Mouse (Mus musculus) adrenal gland, postnatal 25 days (tissue): ENCODE data around the gene Zkscan17. TPM values are rescaled to one million over a fixed set of nuclear protein-coding genes. Genes with fewer than 3 reads are reported as not detected.
"Not testable (repeated sequence)": the region's sequence is repeated elsewhere in the genome, so short reads cannot be mapped to it uniquely, and the experiment has no call there.

Source experiments
- DNase-seq: peaks from one replicate; pipeline ENCODE4 v3.0.0; 2021; ENCODE audit warnings: mixed read lengths
- long read RNA-seq: library from polyadenylated mRNA; stranded (forward); transcript quantifications from one replicate; pipeline ENCODE4 v2.0.0, GENCODE M21; 2021
- total RNA-seq: library from RNA; stranded (reverse); gene quantifications from 2 replicates; pipeline ENCODE4 v1.2.3, GENCODE M21; 2021

Zkscan17 gene
- total RNA-seq = 18.8 and 23.9 TPM in 2 replicates
- long read RNA-seq, partial matches to known transcripts = 1 of 15 reads
- long read RNA-seq, other reads (novel, unspliced or antisense) = 14 of 15 reads

DNA sequence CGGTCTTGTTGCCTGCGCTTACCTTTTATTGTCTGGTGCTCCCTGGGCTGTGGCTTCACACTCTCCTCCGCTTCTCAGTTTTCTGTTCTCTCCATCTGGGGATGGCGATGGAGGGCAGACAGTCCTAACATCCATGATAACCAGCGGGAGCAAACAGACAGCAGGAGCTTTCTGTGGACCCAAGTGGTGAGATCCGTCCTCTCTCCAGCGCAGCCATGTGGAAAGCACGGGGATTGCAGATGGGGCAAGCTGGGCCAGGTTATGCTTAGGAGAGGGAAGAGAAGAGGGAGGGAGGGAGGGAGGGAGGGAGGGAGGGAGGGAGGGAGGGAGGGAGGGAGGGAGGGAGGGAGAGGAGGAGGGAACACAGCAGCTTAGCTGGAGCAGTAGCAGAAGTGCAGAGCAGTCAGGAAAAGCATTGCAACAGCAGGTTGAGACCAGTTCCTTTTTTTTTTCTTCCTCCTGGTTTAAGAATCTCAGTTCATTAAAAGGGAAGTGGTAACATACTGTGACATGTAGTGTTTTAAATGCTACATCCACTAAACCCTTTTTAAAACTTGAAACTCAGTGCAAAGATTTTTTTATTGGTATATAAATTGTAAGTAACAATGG, at the start of gene Zkscan17:
Zkscan17 (minus strand) TSS at position 280 of the 609 bp plus-strand sequence.
- DNase-seq = peak; percentile 24

DNA sequence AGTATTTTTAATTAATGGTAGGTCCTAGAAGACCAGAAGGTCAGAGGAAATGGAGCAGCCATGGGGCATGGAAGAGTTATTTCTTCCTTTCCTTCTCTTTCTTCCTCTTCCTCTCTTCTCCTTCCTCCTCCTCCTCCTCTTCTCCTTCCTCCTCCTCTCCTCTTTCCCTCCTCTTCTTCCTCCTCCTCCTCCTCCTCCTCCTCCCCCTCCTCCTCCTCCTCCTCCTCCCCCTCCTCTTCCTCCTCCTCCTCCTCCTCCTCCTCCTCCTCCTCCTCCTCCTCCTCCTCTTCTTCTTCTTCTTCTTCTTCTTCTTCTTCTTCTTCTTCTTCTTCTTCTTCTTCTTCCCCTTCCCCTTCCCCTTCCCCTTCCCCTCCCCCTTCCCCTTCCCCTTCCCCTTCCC, 49.6 kb upstream of the Zkscan17 start, which contains the start of gene Olfr222:
Olfr222 (minus strand) TSS at position 101 of the 400 bp plus-strand sequence.
- DNase-seq = not testable (repeated sequence)

DNA sequence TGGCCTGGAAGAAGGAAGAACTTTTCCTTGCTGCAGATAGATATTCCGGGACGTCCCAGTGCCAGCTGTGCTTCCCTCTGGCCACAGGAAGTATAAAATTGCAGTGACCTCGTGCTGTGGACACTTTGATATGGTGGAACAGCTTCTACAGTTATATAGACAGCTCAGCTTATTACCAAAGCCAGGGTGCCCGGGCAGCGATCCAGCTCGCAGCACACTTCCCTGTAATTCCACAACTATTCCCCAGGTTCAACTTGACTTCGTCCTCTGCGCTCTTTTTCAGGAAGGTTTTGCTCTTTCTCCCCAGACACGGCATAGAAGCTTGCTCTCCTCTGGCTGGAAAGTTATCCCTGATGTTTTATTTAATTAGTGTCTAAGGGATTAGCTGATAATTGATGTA, 49.2 kb upstream of the Zkscan17 start:
- peak; percentile 14 for DNase-seq

DNA sequence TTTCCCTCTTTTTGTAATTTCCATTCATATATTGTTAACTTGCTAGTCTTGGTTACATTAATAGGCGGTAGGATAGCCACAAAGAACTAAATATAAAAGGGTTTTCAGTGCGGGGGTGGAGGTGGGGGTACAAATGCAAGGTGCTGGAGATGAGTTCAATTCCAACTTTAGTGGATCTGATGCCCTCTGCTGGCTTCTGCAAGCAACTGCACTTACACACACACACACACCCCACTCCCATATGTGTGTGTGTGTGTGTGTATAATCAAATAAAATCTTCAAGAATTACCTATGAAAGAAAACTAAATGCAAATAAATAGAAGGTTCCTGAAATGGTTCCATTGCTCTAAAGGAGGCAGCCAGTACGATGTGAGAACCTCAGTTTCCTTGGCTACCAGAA, 42.8 kb upstream of the Zkscan17 start:
- no peak for DNase-seq

DNA sequence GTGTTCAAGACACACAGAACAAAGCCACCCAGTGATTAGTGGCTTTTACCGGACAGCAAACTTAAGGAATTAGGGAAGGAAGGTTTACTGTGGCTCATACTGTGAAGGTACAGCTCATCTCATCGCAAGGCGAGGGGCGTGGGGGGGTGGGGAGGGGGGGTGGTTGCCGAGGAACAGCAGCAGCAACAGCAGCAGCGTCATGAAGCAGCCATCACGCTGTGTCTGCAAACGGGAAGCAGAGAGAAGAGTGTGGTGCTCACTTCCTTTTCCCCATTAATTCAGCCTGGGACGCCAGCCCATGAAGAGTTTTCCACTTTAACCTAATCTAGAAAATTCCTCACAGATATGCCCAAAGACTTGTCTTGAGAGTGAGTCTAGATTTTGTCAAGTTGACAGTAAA, 36.3 kb upstream of the Zkscan17 start:
- no peak for DNase-seq

DNA sequence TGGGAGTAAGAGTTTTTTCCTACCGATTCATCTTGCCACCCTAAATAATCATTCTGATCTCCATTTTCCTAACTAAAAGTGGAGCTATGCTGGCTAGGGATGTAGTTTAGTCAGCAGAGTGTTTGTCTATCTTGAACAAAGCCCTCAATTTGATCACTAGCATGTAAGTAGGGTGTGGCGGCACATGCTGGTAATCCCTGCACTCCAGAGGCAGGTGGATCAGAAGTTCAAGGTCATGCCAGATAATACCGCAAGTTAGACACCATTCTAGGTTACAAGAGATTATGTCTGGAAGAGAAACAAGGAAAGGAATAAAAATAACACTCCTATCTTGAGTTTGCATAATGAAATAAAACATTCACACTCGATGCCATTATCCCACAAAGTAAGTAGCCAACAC, 35.8 kb upstream of the Zkscan17 start:
- DNase-seq = no peak

DNA sequence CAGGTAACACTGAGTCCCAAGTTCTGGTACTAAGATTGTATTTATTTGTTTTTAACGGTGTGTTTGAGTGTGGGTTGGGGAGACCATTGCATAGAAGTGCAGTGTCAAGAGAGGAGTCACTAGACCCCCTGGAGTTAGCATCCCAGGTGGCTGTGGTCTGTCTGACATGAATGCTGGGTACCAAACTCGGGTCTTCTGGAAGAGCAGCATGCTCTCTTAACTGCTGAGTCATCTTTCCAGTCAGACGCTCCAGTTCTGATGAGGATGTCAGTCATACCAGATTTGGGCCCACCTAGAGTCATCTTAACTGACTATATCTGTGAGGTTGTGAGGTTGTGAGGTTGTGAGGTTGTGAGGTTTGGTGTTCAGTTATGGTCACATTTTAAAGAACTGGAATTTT, 34.4 kb upstream of the Zkscan17 start:
- DNase-seq = no peak

DNA sequence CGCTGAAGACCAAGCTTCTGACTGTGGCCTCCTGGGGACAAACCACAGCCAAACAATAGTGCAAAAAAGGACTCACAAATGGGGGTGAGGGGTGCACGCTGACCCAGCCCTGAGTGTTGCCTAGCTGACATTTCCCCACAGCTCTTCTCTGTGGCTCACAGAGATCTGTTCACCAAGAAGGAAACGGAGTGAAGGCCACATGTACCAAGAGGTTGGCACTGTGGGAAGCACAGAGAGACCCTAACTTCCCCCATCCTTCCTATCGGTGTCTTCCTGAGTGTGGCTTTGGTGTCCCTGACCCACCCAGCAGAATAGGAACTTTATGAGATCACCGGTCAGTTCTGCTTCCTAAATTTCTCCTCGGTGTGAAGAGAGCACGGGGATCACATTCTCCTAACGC, 28.0 kb upstream of the Zkscan17 start:
- DNase-seq = no peak

DNA sequence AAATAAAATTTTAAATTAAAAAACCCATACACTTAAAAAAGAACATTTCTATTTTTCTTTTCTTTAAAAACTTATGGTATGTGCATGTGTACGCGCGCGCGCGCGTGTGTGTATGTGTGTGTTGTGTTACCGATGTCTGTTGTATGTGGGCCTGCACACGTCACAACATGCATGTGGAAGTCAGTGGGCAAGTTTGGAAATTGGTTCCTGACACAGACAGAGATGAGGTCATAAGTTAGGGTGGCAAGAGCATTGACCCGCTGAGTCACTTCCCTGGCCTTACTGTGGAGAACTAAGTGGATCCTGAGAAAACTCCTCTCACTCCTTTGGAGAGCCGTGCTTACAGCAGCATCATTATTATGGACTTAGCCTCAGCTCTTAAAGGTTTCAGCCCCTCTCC, 27.6 kb upstream of the Zkscan17 start:
- DNase-seq = no peak

DNA sequence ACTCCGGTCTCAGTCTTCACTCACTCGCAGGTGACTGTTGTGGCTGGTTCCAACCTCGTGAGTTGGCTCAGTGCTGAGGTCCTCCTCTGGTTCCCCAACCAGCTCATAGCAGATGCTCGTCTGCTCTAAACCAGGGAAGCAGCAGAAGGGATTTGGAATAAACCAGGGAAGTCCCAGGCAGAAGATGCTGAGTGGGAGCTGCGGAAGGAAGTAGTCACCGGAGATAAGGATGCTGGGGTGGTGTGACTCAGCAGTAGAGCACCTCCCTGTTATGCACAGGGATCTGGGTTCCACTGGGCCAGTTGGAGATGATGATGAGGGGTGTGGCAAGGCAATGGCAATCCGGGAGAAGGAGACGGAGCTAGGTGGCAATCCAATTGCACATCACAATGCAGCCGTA, 17.5 kb upstream of the Zkscan17 start:
- no peak for DNase-seq

DNA sequence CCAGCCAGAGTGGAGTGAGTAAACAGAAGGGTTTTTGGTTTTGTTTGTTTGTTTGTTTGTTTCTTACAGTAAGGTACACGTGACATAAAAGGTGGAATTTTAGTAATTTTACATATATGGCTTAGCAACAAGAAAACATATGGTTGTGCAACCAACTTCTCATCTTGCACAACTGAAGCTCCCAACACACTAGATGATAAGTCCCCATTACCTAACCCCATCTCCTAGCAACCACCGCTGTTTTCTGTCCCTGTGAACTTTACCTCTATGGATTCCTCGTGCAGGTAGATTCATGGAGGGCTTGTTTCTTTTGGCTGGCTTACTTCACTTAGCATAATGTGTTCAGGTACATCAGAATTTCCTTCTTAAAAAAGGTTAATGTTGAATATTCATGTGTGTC, 16.8 kb upstream of the Zkscan17 start:
- no peak for DNase-seq

DNA sequence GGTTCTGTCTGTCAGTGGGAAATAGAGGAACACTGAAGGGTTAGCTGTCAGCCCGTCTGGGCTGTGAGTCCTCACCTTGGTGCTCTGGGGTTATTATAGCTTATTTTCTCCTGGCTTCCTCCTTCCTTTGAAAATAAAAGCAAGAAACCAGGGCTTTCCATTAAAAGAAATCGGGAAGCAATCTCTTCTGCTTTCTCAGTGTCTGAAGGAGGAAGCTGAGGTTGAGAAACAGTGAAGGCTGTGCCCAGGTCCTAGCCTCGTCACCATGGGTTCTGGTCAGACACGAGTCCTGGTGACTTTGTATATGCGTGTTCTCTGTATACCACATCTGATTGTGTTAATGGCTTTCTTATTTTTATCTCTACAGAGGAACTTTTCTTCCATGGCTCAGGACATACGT, 15.9 kb upstream of the Zkscan17 start:
- DNase-seq = no peak

DNA sequence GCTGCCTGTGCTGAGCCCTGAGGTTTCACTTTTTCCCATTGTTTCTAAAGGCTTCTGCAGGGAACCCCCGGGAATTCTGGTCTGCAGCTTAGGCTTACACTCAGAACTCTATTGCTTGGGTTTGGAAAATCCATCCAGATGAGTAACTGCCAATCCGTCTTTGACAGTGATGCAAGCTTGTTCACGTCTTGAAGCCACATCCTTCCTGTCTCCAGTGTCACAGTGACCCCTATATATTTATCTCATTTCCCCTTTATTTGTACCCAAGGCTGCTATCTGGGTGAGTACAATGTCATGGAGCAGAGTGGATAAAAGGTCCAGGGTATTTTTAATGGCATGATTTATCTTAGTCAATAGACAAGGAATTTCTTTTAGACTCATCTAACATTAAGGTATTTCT, 14.8 kb upstream of the Zkscan17 start, which contains the start of gene Nlrp3:
Nlrp3 (plus strand) TSS at position 245 of the 400 bp plus-strand sequence.
- no peak for DNase-seq

DNA sequence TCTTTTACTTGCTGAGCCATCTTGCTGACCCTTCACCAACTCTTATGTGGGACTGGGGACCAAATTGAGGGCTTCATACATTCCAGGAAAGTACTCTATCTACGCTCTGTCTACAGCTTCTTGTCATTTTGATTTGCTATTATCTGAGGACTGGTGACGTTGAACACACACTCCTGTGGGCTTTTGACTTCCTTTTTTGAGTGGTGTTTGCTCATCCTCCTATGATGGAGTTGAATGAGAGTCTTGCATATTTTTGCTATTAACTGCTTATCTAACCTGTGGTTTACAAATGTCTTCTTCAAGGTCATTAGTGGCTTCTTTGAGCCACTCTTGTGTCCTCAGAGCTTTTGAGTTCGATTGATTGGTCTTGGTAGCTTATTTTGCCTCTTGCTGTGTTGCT, 13.6 kb upstream of the Zkscan17 start:
- DNase-seq = no peak

DNA sequence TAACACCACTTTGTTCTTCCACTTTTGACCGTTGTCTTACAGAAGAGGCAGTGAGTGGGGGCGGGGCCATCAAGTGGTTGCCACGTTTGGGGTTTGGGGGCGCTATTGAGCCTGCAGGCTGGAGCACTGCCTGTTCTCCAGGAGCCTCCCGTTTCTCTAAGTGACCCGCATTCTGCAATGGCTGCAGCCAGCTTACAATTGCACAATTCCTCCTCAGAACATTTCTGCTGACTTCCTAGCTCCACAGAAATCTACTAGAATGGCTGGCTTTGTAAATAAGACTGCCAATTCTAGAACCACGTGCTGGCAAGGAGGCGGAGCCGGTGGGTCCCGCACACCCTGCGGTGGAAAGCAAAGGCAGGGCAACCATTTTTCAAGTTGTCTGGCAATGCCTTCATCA, 11.8 kb upstream of the Zkscan17 start:
- DNase-seq = peak; percentile 60

DNA sequence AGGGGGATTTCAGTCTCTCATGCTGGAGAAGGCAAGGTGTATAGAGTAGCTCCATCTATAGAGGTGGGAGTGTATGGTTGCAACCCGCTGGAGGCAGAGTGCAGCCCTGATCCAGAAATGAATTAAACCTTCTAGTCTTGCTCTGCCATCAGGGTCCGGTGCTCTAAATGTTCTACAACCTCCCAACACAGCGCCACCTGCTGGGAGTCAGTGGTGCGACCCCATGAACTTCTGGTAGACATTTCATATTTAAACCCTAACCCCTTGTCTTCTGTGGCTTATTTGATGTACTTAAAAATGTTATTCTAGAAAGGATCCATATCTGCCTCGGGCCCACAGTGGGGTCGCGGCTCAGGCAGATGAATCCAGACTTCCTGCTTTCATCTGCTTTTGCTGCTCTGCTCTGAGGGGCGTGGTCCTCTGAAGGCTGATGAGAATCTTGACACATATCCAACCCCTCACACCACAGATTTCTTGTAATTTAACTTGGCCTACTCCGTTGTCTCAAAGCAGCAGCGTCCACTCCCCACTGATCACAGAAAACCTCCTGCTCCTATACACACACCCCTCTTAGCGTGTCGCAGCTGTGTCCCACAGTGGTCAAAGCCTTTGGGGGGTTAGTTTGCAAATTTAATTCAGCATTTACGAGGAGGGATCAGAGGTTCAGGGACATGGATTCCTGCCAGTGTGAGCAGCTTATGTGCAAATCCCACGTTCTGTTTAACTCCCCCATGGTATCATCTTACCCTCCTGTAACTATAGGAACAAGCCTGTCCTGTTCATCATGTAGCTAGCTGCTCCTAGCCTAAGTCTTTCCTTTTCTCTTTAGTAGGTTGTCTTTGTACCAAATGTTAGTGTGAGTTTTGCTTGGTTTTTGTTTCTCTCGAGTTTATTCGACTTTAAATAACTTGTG, 10.9 kb upstream of the Zkscan17 start:
- peak; percentile 45 for DNase-seq

DNA sequence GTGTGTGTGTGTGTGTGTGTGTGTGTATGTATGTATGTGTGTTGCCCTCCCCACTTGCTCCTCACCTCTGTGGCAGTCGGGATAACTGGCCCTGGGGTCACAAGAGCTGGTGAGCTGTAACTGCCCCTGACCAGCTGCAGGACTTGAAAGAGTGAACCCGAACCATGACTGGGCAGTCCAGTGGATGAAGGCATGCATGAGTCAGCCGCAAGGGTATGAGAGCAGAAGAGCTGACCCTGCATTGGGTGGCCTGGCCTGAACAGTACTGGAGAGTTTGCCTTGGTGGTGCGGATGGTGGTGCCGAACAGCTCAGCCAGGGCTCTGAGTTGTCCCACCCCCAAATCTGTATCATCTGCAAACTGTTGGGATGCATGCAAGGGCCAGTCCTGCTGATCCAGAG, 5.0 kb upstream of the Zkscan17 start:
- DNase-seq = no peak

DNA sequence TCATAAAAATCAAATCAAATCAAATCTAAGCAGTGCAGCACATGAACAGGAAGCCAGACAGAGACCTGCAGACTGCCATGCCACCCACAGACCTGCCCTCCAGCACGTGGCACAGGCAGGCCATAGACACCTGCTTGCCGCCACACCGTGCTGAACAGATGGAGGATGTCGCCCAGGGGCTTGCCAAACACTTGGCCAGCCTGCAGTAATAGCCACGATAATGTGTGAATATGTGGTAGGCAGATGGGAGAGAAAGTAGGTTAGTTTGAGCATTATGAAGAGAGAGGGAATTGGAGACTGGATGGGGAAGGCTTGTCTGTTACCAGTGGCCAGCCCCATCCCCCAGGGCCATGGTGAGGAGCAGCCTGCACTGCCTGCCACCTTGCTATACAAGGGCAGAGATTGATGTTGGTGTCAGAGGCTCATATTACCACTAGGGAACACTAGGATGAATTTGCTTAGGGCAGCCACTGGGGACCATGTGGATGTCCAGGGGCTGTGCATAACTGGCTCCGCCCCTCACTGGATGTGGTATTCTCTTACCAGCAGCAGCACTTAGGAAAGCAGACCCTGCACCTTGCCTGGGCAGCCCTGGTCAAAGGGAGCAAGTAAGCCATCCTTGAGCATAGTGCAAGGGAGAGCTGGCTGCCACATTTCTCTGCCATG, 4.5 kb upstream of the Zkscan17 start:
- no peak for DNase-seq

DNA sequence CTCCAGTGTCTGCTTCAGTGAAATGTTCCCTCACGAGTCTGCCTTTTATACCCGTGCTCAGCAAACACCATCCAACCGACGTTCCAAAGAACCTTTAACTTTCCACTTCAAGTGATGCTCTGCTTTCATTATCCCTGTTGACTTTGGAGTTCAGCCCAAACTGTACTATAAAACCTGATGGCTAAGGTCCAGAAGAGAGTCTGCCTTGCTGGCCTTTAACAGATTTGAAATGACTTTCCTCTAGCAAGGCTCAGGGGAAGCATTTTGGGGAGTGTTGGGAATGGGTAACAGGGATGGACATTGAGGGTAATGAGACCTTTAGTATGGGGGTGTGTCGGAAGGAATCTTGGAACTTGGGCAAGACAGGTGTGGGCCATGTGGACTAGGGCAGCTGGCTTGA, 3.7 kb upstream of the Zkscan17 start:
- DNase-seq = no peak

DNA sequence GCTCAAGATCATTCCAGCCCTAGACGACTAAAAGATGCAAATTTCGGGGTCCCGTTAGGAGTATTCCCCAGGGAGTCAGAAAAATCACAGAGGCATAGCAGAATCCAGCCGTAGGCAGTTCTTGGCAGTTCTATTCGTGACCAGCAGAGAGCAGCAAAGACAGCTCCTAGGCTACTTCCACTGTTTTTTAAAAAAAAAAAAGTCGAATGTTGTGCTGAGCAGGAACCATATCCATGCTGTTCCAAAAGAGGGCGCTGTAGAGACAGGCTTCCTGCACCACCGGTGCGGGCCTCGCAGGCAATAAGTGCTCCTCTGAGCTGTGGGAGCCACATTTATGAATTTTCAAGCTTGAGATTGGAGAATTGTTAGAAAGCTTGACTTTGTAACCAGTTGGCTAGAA, 1.3 kb downstream of the Zkscan17 start:
- DNase-seq = peak; percentile 54

DNA sequence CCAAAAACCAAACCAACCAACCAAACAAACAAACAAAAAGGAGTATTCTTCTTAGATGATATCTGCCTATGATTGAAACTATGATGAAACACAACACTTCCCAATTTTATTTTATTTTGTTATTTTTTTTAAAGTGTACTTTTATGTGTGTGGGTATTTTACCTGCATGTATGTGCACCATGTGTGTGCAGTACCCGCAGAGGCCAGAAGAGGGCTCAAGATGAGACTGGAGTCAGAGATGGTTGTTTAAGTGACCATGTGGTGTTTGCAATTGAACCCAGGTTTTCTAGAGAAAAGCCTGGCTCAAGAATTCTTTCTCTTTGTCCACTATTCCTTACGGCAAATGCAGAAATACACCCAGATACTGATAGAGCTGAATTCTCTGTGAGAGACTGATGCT, 2.4 kb downstream of the Zkscan17 start:
- DNase-seq = no peak

DNA sequence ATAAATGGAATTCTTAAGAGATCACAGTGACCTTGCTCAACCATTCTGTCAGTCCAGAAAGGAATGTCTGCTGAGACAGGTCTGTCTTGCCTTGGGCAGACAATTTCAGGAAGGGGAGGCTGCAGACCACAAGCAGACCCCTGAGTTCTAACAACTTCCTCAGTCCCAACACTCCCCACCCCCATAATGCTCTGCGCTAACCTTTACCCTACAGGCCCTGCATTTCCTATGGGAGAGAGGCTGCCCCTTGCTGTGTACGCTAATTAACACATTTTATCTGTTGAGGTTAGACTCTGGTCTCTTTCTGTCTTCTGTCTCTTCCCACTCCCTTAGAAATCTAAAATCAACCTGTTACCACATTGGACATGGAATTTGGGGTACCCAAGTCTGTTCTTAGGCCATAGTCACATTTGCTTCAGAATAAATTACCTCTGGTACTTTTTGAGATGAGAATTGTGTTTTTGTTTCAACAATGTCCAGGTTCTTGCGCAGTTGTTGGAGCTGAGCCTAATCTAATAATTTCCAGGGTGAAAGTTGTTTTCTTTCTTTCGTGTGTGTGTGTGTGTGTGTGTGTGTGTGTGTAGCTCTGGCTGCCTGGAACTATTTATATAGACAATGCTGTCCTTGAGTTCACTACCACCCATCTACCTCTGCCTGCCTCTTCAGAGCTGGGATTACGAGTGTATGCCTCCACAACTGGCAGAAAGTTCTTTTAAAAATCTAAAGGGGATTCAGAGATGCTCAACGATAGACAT, 6.6 kb downstream of the Zkscan17 start:
- no peak for DNase-seq
